Mouse (Mus musculus) kidney, embryonic 16.5 days (tissue): ENCODE measurements at regions not wholly inside any gene's neighbourhood (a gene's known extent, or its start where the extent isn't known, plus 50 kb on each side); places are given as distances from the start of the nearest gene placed in this dataset.

Experiments used
- ATAC-seq: fragments of 200-750 bp; cut with Nextera tagmentation; 2 replicates; pipeline ENCODE4 v1.8.0; 2017; ENCODE audit warnings: moderate TSS enrichment; ENCODE audit not compliant: low FRiP score, low TSS enrichment
- H3K27ac ChIP-seq: fragments of 300-500 bp; sonication (generic); 2 replicates; pipeline ENCODE4 v1.5.1; 2014; ENCODE audit warnings: low read length
- H3K27me3 ChIP-seq: fragments of 300-500 bp; sonication (generic); 2 replicates; pipeline ENCODE4 v1.6.1; 2014; ENCODE audit warnings: low read length, control low read depth, mixed read lengths; ENCODE audit not compliant: insufficient read depth
- H3K36me3 ChIP-seq: fragments of 300-500 bp; sonication (generic); 2 replicates; pipeline ENCODE4 v1.6.1; 2014; ENCODE audit warnings: low read length, control low read depth, mixed read lengths; ENCODE audit not compliant: insufficient read depth
- H3K4me1 ChIP-seq: fragments of 300-500 bp; sonication (generic); 2 replicates; pipeline ENCODE4 v1.6.1; 2014; ENCODE audit warnings: low read length, control low read depth, mixed read lengths; ENCODE audit not compliant: insufficient read depth
- H3K4me2 ChIP-seq: fragments of 300-500 bp; sonication (generic); replicated peaks from 2 replicates; pipeline ENCODE4 v1.6.1; 2014; ENCODE audit warnings: low read depth, low read length
- H3K4me3 ChIP-seq: fragments of 300-500 bp; sonication (generic); 2 replicates; pipeline ENCODE4 v1.5.1; 2014; ENCODE audit warnings: mild to moderate bottlenecking, low read length
- H3K9ac ChIP-seq: fragments of 300-500 bp; sonication (generic); replicated peaks from 2 replicates; pipeline ENCODE4 v1.6.1; 2014; ENCODE audit warnings: low read length
- H3K9me3 ChIP-seq: fragments of 300-500 bp; sonication (generic); 2 replicates; pipeline ENCODE4 v1.6.1; 2016; ENCODE audit warnings: low read length, control low read depth
- WGBS: fragments of 180-500 bp; shearing (Covaris S2); extraction: QIAGEN DNeasy Blood & Tissue Kit; methylation state at CpG from one replicate; pipeline ENCODE4 v1.1.7; 2014; 5-methylcytosine and 5-hydroxymethylcytosine counted together

- 76% methylated on average over 13 of the region's 13 CpGs for WGBS
- Histone ChIP-seq H3K4me2 (no peak overlapping the region), H3K27ac (no peak overlapping the region), H3K27me3 (no peaks in the 10 kb centered on the region), H3K9me3 (no peaks in the 10 kb centered on the region), H3K9ac (no peak overlapping the region), H3K4me3 (no peak overlapping the region), H3K36me3 (no peaks in the 10 kb centered on the region), H3K4me1 (peaks cover 3% of the 10 kb centered on the region; the same call in 1 of the 2 replicates)
- no peak for ATAC-seq
Observed at GRCm38 (mm10) chr4:54874136-54874827, 70.6 kb upstream of the Zfp462 start.

GRCm38 (mm10) chr4:54875506-54875905 lies 69.3 kb upstream of the Zfp462 start:
- no peak for ATAC-seq

GRCm38 (mm10) chr4:54877361-54877760 lies 67.5 kb upstream of the Zfp462 start:
- Histone ChIP-seq H3K27me3 (no peaks in the 10 kb centered on the region), H3K27ac (no peak overlapping the region), H3K4me2 (no peak overlapping the region), H3K4me3 (no peak overlapping the region), H3K9ac (no peak overlapping the region), H3K36me3 (no peaks in the 10 kb centered on the region), H3K9me3 (no peaks in the 10 kb centered on the region), H3K4me1 (peaks cover 3% of the 10 kb centered on the region; the same call in 1 of the 2 replicates)
- no peak for ATAC-seq
- 41% methylated on average over 2 of the region's 2 CpGs for WGBS

More at GRCm38 (mm10) chr4:54875506-54875905, 69.3 kb upstream of the Zfp462 start:
- no peaks in the 10 kb centered on the region for H3K27me3 ChIP-seq
- no peaks in the 10 kb centered on the region for H3K9me3 ChIP-seq
- H3K27ac ChIP-seq = no peak overlapping the region
- no peaks in the 10 kb centered on the region for H3K36me3 ChIP-seq
- no peak overlapping the region for H3K4me2 ChIP-seq
- 66% methylated on average over 8 of the region's 8 CpGs for WGBS
- H3K4me3 ChIP-seq = no peak overlapping the region
- no peak overlapping the region for H3K9ac ChIP-seq
- H3K4me1 ChIP-seq = peaks cover 3% of the 10 kb centered on the region; the same call in 1 of the 2 replicates

- no peak for ATAC-seq
- Histone ChIP-seq H3K4me3 (no peak overlapping the region), H3K27me3 (no peaks in the 10 kb centered on the region), H3K9me3 (no peaks in the 10 kb centered on the region), H3K4me1 (peaks cover 3% of the 10 kb centered on the region; the same call in 1 of the 2 replicates), H3K27ac (no peak overlapping the region), H3K4me2 (no peak overlapping the region), H3K36me3 (no peaks in the 10 kb centered on the region), H3K9ac (no peak overlapping the region)
- WGBS = 83% methylated on average over 3 of the region's 3 CpGs
Observed at GRCm38 (mm10) chr4:54878531-54878930, 66.3 kb upstream of the Zfp462 start.

- Histone ChIP-seq H3K9ac (no peak overlapping the region), H3K4me2 (no peak overlapping the region), H3K4me1 (no peaks in the 10 kb centered on the region), H3K27me3 (no peaks in the 10 kb centered on the region), H3K4me3 (no peak overlapping the region), H3K36me3 (no peaks in the 10 kb centered on the region), H3K27ac (no peak overlapping the region), H3K9me3 (no peaks in the 10 kb centered on the region)
- no peak for ATAC-seq
- 48% methylated on average over 5 of the region's 5 CpGs for WGBS
Observed at GRCm38 (mm10) chr4:54893288-54893687, 51.6 kb upstream of the Zfp462 start.
